Mouse (Mus musculus) lung, postnatal 0 days (tissue): ENCODE measurements around the gene Ifnar1.

Experiments
- CTCF ChIP-seq: IDR thresholded peaks from 2 replicates; pipeline ENCODE4 v1.5.1; 2016; ENCODE audit warnings: antibody characterized with exemption, mild to moderate bottlenecking
- EP300 ChIP-seq: IDR thresholded peaks from 2 replicates; pipeline ENCODE4 v1.6.1; 2016; ENCODE audit warnings: antibody characterized with exemption, mild to moderate bottlenecking, control low read depth

- TF ChIP-seq CTCF (no peak), EP300 (no peak)
Measured at GRCm38 (mm10) chr16:91506396-91506795, 21.4 kb downstream of the Ifnar1 start.
